Mouse (Mus musculus): Measurements from ENCODE around the gene Kcnab1.

The Kcnab1 gene

GRCm38 (mm10) chr3:65316738-65317137 is 207.6 kb downstream of the Kcnab1 start:
- DNase-seq (ENCODE audit: inconsistent ontology term), result no peak

GRCm38 (mm10) chr3:65317876-65318537 is 208.8 kb downstream of the Kcnab1 start:
- DNase-seq (ENCODE audit: inconsistent ontology term), result no peak

- DNase-seq (ENCODE audit: inconsistent ontology term), result no peak
Observed at GRCm38 (mm10) chr3:65319248-65320008, 210.2 kb downstream of the Kcnab1 start.

- DNase-seq (ENCODE audit: inconsistent ontology term), result no peak
Observed at GRCm38 (mm10) chr3:65320990-65321389, 211.8 kb downstream of the Kcnab1 start.

GRCm38 (mm10) chr3:65321981-65322779 is 213.0 kb downstream of the Kcnab1 start:
- no peak for DNase-seq (ENCODE audit: inconsistent ontology term)

- DNase-seq (ENCODE audit: inconsistent ontology term), result no peak
Observed at GRCm38 (mm10) chr3:65325254-65325653, 216.1 kb downstream of the Kcnab1 start.

GRCm38 (mm10) chr3:65328814-65329213 is 219.6 kb downstream of the Kcnab1 start:
- DNase-seq (ENCODE audit: inconsistent ontology term), result no peak

- no peak for DNase-seq (ENCODE audit: inconsistent ontology term)
Observed at GRCm38 (mm10) chr3:65337835-65338464, 228.8 kb downstream of the Kcnab1 start.

GRCm38 (mm10) chr3:65340173-65340951 is 231.2 kb downstream of the Kcnab1 start:
- DNase-seq (ENCODE audit: inconsistent ontology term), result no peak

- no peak for DNase-seq (ENCODE audit: inconsistent ontology term)
Observed at GRCm38 (mm10) chr3:65346176-65346575, 237.0 kb downstream of the Kcnab1 start.

GRCm38 (mm10) chr3:65352278-65353127 is 243.3 kb downstream of the Kcnab1 start:
- DNase-seq (ENCODE audit: inconsistent ontology term), result no peak

GRCm38 (mm10) chr3:65353263-65354037 is 244.3 kb downstream of the Kcnab1 start:
- DNase-seq (ENCODE audit: inconsistent ontology term), result no peak

GRCm38 (mm10) chr3:65355479-65355878 is 246.3 kb downstream of the Kcnab1 start:
- DNase-seq (ENCODE audit: inconsistent ontology term), result no peak

GRCm38 (mm10) chr3:65358275-65358674 is 249.1 kb downstream of the Kcnab1 start:
- no peak for DNase-seq (ENCODE audit: inconsistent ontology term)

GRCm38 (mm10) chr3:65358841-65359240 is 249.7 kb downstream of the Kcnab1 start:
- DNase-seq (ENCODE audit: inconsistent ontology term), result peak; percentile 53

- DNase-seq (ENCODE audit: inconsistent ontology term), result no peak
Observed at GRCm38 (mm10) chr3:65360163-65360969, 251.2 kb downstream of the Kcnab1 start.

- no peak for DNase-seq (ENCODE audit: inconsistent ontology term)
Observed at GRCm38 (mm10) chr3:65363438-65363837, 254.3 kb downstream of the Kcnab1 start.

GRCm38 (mm10) chr3:65365184-65365583 is 256.0 kb downstream of the Kcnab1 start:
- DNase-seq (ENCODE audit: inconsistent ontology term), result no peak
